Mouse (Mus musculus) ES-Bruce4 (cell line): Measurements from ENCODE around the gene C130050O18Rik. TPM values are rescaled to one million over a fixed set of nuclear protein-coding genes. Genes with fewer than 3 reads are reported as not detected.

Experiments used
- H3K27ac ChIP-seq: 2 replicates; pipeline ENCODE4 v1.5.1; 2012; ENCODE audit warnings: low read length, inconsistent platforms; ENCODE audit not compliant: insufficient read depth
- H3K27me3 ChIP-seq: 2 replicates; pipeline ENCODE4 v1.6.1; 2012; ENCODE audit warnings: mild to moderate bottlenecking, low read length, inconsistent platforms; ENCODE audit not compliant: control insufficient read depth, poor library complexity, insufficient read depth, severe bottlenecking
- H3K36me3 ChIP-seq: 2 replicates; pipeline ENCODE4 v1.6.1; 2012; ENCODE audit warnings: inconsistent platforms, mild to moderate bottlenecking, low read length, moderate library complexity; ENCODE audit not compliant: control insufficient read depth, poor library complexity, insufficient read depth, severe bottlenecking
- H3K4me1 ChIP-seq: one replicate; pipeline ENCODE4 v1.8.1; 2011; ENCODE audit warnings: low read length; ENCODE audit not compliant: control insufficient read depth, insufficient read depth
- H3K4me3 ChIP-seq: 2 replicates; pipeline ENCODE4 v1.5.1; 2011; ENCODE audit warnings: low read depth, mild to moderate bottlenecking, low read length
- H3K9ac ChIP-seq: 2 replicates; pipeline ENCODE4 v1.6.1; 2012; ENCODE audit warnings: low read depth, mild to moderate bottlenecking, inconsistent platforms; ENCODE audit not compliant: poor library complexity, severe bottlenecking
- H3K9me3 ChIP-seq: replicated peaks from 2 replicates; pipeline ENCODE4 v1.6.1; 2012; ENCODE audit warnings: mild to moderate bottlenecking, low read length, inconsistent platforms; ENCODE audit not compliant: control insufficient read depth, poor library complexity, insufficient read depth, severe bottlenecking
- CTCF ChIP-seq: IDR thresholded peaks from one replicate; pipeline ENCODE4 v1.8.1; 2011; ENCODE audit warnings: low read depth, low read length
- EP300 ChIP-seq: IDR thresholded peaks from 2 replicates; pipeline ENCODE4 v1.6.1; 2011; ENCODE audit warnings: low read depth, low read length; ENCODE audit not compliant: insufficient read depth
- POLR2A ChIP-seq: IDR thresholded peaks from one replicate; pipeline ENCODE4 v1.8.1; 2011; ENCODE audit warnings: low read length; ENCODE audit not compliant: insufficient read depth
- polyA plus RNA-seq: library from polyadenylated mRNA; stranded (reverse); fragments of >200 nt; gene quantifications from 2 replicates; pipeline ENCODE4 v1.2.4, GENCODE M21; 2011; ENCODE audit warnings: low read depth; ENCODE audit not compliant: missing spikeins, insufficient read depth, insufficient read length

Gene C130050O18Rik
- polyA plus RNA-seq, 1 experiment = not detected

DNA sequence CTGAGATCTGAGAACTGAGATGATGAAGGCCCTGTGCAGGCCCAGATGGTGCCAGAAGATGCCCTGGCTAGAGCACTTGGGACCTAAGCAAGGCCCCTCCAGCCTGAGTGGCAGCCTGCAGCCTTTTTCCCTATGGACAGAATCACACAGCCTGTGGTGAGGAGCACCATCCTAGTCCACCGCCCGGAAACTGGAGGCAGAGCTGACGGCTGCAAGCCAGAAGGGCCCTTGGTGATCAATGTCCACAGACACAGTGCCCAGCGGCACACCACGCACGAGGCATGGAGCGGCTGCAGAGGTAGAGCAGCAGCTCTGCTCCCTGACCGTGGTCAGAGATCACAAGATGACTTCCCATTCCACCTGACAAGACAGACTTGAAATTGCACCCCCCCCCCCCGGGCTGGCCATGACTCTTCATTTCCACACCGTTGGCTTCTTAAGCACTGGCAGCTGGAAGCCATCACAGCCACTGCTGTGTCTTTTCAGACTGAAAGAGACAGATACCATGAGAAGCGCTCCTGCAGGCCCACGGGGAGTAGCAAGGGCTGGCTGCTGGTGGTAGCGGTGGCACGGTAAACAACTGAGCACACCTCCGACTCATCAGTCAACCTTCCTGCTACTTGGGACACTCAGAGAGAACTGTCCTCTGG lies 6.7 kb downstream of the C130050O18Rik start:
- TF ChIP-seq POLR2A (no peak), EP300 (no peak), CTCF (no peak)
- Histone ChIP-seq H3K27ac (no peak overlapping the region), H3K9me3 (no peaks in the 10 kb centered on the region), H3K4me1 (no peaks in the 10 kb centered on the region), H3K36me3 (no peaks in the 10 kb centered on the region), H3K9ac (no peak overlapping the region), H3K4me3 (no peak overlapping the region), H3K27me3 (no peaks in the 10 kb centered on the region)

DNA sequence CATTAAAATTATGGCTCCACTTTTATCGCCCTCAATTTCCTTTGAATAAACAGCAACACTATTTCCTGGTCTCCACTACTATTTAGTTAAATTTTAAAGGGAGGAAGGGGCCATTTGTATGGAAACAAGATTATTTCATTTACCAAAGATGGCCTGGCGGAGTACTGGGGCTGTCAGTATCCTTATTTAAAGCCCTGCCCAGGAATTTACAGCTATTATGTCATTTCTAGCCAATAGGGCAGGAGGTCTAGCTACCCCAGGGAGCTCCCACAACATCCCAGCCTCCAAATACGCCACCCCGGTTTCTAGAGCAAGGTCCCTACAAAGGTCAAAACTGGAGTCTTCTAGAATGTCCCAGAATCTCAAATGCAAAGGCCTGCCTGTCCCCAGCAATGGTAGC lies 8.5 kb downstream of the C130050O18Rik start:
- H3K4me1 ChIP-seq = no peaks in the 10 kb centered on the region
- no peaks in the 10 kb centered on the region for H3K9me3 ChIP-seq
- TF ChIP-seq POLR2A = no peak
- TF ChIP-seq CTCF = no peak
- TF ChIP-seq EP300 = no peak
- H3K9ac ChIP-seq = no peak overlapping the region
- H3K4me3 ChIP-seq = no peak overlapping the region
- no peak overlapping the region for H3K27ac ChIP-seq
- H3K36me3 ChIP-seq = no peaks in the 10 kb centered on the region
- H3K27me3 ChIP-seq = no peaks in the 10 kb centered on the region

DNA sequence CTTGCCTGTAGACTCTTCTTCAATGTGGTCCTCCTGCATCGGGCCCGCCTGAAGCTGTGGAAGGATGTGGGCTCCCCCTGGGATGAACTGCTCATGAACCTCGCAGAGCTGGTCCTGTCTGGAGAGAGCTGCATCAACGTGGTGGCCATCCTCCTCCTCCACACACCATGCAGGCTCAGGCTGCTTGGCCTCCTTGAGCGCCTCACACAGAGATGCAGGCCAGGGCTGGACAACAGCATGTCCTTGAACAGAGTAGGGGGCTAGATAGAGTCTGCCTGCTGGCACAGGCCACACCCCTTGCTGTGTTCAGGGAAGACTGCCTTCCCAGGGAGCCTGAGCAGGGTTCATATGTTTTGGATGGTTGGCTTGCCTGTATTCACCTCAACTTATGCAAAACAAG lies 9.9 kb downstream of the C130050O18Rik start:
- TF ChIP-seq POLR2A (no peak), EP300 (no peak), CTCF (no peak)
- no peaks in the 10 kb centered on the region for H3K36me3 ChIP-seq
- H3K27me3 ChIP-seq = no peaks in the 10 kb centered on the region
- H3K9ac ChIP-seq = no peak overlapping the region
- H3K4me3 ChIP-seq = no peak overlapping the region
- H3K4me1 ChIP-seq = no peaks in the 10 kb centered on the region
- no peak overlapping the region for H3K27ac ChIP-seq
- no peaks in the 10 kb centered on the region for H3K9me3 ChIP-seq

DNA sequence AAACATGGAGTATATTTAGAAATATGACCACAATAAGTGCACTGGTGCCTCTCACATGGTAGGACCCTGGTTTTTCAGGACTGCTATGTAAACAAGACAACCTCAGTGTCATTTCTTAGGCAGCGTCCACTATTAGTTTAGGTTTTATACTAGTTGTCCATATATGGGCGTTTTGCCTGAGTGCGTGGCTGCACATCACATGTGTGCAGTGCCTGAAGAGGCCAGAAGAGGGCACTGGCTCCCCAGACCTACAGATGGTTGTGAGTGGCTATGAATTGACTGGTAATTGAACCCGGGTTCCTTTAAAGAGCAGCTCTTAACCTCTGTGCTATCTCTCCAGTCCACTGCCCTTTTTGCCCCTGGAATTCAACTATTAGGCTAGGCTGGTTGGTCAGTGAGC lies 11.9 kb downstream of the C130050O18Rik start:
- Histone ChIP-seq H3K9ac (no peak overlapping the region), H3K4me3 (no peak overlapping the region), H3K27ac (no peak overlapping the region), H3K9me3 (no peaks in the 10 kb centered on the region), H3K36me3 (no peaks in the 10 kb centered on the region), H3K27me3 (no peaks in the 10 kb centered on the region), H3K4me1 (no peaks in the 10 kb centered on the region)
- TF ChIP-seq EP300 (no peak), CTCF (peak; percentile 48)

DNA sequence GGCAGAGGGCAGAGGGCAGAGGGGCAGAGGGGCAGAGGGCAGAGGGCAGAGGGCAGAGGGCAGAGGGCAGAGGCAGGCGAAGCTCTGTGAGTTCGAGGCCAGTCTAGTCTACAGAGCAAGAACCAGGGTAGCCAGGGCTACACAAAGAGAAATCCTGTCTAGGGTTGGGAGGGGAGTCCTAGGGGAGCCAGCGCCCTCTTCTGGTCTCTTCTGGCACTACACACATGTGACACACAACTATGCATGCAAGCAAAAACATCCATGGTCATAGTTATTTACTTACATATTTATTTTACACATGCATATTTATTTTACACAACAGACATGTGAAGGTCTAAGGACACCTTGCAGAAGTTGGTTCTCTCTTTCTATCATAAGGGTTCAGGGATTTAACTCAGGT lies 12.4 kb downstream of the C130050O18Rik start:
- TF ChIP-seq POLR2A (no peak), CTCF (peak; percentile 38), EP300 (no peak)
- Histone ChIP-seq H3K9me3 (no peaks in the 10 kb centered on the region), H3K4me3 (no peak overlapping the region), H3K4me1 (no peaks in the 10 kb centered on the region), H3K27me3 (no peaks in the 10 kb centered on the region), H3K9ac (no peak overlapping the region), H3K27ac (no peak overlapping the region), H3K36me3 (no peaks in the 10 kb centered on the region)

DNA sequence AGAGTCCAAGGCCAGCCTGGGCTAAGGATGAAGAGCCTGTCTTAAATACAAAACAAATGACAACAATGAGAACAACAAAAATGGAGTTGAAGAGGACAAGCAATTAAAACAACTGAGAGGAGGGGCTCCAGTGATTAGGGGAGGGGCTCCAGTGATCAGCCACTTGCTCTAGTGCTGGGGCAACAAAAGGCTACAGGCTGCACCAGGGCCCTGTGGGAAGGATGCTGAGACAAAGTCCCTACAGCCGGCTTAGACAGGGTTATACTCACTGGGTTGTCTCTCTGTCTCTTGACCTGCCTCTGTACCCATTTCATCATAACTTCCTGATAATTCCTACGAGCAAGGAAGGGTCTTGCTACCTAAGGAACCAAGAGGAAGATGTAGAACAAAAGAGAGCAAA lies 13.0 kb downstream of the C130050O18Rik start:
- Histone ChIP-seq H3K4me3 (no peak overlapping the region), H3K27me3 (no peaks in the 10 kb centered on the region), H3K36me3 (no peaks in the 10 kb centered on the region), H3K9me3 (no peaks in the 10 kb centered on the region), H3K4me1 (no peaks in the 10 kb centered on the region), H3K9ac (no peak overlapping the region), H3K27ac (no peak overlapping the region)
- TF ChIP-seq EP300 (no peak), POLR2A (no peak), CTCF (no peak)
